Mouse (Mus musculus) activated CD4-positive, CD25-positive, alpha-beta regulatory T cell, adult 4 months (primary cell): ENCODE data around the gene Reps1. TPM values are rescaled to one million over a fixed set of nuclear protein-coding genes. Genes with fewer than 3 reads are reported as not detected.
"Not testable (repeated sequence)": the region's sequence is repeated elsewhere in the genome, so short reads cannot be mapped to it uniquely, and the experiment has no call there.

Source experiments
- ATAC-seq: one replicate; pipeline ENCODE4 v1.8.0; 2017
- polyA plus RNA-seq, 2 experiments: library from polyadenylated mRNA; unstranded; fragments of 100-300 nt; shearing (Covaris generic); gene quantifications; one replicate each; pipeline ENCODE4 v1.2.1; 2017

The Reps1 gene
- polyA plus RNA-seq, 2 experiments from 2014 or later, result 25.2 to 28.1 TPM

DNA sequence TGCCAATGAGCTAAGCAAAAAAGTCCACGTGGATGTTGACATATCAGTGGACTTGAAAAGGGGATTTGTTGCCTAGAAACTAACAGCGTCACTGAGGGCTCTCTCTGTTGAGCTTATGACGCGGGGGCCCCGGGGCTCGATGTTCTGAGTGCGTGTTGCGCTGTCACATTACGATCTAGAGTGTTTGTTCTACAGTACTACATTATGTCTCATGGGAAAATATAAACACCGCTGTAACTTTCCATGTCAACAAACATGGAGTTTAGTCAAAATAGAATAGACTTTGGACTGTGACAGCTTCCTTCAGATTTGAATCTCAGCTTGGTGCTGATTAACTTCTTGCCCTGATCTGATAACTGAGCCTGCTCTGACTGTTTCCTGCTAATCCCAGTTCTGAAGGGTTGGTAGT lies 10.4 kb downstream of the Reps1 start:
- ATAC-seq, result no peak

DNA sequence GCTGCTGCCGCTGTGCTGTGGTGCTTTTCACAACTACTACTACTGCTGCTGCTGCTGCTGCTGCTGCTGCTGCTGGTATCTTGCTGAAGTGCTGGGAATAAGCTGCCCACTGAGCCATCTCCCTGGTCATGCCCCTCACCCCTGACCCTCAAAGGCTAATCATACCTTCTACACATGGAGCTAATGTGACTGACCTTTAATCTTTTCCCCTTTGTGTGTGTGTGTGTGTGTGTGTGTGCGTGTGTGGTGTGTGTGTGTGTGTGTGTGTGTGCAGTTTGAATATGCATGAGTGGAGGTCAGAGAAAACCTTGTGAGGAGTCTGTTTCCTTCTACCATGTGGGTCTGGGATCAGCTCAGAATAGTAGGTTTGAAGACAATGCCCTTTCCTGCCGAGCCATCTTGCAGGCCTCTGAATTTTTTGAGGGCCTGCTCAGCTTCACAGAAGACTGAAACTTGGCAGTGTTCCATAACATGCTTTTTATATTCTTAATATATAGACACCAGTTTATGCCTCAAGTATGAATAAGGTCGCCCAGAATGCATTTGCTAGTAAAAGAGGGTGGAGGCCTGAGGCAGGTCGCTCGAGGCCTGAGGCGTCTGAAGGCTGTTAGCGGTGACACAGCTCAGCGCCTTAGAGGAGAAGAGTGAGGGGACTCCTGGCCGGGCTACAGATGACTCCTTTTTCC lies 12.2 kb downstream of the Reps1 start:
- ATAC-seq, result no peak

DNA sequence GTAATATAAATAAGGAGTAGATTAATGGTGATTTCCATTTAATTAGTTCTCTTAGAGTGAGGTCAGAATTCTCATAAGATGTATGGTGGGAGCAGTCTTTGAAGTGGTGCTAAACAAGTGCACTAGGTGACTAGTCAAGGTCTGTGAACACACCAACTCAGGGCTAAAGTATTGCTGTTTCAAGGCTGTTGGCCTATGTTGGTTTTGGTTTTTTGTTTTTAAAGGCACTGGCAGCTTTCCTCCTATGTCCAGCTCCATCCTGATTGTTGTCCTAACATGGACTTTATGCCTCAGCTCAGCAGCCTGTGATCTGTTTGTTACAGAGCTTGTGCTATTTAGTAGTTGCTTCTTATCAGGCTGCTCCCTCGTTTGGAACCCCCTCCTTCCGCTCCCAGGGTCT lies 13.2 kb downstream of the Reps1 start:
- no peak for ATAC-seq

DNA sequence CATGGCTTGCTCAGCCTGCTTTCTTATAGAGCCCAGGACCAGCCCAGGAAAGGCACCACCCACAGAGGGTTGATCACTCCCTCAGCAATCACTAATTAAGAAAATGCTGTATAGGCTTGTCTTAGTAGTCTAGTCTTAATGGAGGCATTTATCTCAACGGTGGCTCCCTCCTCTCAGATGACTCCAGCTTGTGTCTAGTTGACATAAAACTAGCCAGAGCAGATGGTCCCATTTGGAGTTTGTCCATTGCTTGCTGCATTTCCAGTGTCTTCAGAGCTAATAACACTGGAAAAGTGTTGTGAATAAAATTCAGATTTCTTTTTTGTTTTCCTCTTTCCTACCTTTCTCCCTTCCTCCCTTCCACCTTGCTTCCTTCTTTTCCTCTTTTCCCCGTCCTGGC lies 13.9 kb downstream of the Reps1 start:
- no peak for ATAC-seq

DNA sequence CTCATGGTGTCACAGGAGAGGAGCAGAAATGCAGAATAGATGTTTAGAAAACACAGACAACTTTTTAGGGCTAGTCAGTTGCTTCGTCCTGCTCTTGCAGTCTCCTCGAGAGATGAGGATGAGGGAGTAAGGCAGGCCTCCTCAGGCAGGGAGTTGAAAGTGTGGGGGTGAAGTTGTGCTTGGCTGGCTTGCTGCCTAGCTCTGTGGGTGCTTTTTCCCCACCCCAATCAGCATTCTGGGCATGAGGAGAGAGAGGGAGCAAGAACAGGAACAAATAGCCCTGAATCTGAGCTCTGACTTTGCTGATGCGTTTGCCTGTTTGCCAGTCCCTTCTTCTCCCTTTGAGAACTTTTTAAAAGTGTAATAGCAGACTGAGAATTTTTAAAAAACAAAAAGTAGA lies 14.5 kb downstream of the Reps1 start:
- ATAC-seq, result no peak

DNA sequence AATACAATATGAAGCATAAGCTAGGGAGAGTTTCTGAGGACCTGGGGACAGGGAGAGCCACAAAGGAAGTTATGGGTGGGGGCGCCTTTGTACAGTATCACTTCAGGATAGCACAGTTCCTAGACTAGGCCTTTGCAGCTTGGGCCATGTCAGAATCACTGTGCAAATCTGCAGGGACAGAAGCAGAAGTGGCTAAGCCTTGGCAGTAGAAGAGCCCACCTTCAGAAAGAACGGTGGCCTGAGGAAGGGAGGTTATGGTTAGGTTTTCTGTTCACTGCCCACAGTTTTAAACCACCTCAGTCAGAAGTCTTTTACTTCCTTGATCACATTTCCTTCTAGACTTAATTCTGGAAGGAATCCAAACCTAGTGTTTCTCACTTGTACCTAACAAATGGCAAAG lies 15.0 kb downstream of the Reps1 start:
- ATAC-seq, result no peak

DNA sequence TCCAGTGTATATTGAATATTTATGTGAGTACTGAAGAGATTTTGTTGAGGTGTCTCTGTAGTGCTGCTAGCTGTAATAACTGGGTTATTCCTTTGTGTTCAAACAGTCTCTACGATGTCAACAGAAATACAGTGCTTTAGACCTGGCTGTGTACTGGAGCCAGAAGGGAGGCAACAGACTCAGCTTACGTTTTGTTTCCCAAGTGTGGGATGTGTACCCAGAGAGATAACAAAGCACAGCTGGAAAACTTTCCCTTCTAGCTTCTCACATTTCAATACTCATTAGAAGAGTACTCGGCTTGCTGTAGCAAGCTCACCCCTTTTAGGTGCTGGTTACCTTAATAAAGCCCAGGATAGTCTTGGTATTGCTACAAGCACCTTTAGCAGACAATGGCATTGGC lies 17.2 kb downstream of the Reps1 start:
- ATAC-seq, result no peak

DNA sequence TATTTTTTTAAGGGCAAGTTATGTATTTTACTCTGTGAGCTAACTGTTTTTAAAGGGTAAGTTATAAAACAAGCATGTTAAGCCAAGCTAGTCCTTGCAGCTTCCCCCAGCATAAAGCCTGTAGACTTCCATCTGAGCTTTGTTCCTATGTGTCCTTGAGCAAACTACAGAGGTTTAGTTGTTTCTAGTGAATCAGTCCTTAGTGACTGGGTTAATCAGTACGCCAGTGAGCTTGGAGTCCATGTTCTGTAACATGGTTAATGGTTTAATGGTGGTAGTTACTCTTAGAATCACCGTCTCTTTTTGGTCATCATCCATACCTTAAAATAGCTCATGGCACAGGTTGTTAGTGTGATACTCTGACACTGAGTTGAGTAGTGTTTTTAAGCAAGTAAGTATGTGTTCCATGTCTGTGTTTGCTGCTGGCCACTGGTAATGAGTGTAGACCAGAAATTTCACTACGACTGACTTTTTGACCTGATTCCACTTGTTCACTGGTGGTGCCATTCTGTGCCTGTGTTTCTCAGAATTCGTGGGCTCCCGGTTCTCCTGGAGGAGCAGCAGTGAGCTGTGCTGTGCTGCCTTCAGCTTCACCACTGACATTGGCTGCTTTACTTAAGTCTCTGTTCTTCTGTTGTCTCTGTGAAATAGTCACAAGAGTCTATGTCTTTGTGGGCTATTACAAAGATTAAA lies 18.9 kb downstream of the Reps1 start:
- ATAC-seq, result no peak

DNA sequence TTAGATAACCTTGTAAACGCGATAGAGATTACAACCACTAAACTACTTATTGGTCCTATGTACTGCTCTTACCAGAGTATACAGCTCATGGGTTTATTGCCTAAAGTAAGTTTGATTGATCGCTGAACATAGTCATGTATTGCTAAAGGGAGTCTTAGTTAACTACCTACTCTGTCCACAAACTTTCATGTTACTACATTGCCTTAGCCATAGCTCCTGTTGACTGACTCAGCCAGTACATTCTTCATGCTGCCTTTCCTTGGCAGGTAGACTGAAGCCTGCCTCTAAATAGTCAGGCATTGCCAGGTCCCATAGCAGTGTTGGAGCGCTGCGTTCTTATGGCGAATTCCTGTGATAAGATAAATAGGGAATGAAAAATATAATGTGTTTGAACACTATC lies 20.2 kb downstream of the Reps1 start:
- ATAC-seq, result no peak

DNA sequence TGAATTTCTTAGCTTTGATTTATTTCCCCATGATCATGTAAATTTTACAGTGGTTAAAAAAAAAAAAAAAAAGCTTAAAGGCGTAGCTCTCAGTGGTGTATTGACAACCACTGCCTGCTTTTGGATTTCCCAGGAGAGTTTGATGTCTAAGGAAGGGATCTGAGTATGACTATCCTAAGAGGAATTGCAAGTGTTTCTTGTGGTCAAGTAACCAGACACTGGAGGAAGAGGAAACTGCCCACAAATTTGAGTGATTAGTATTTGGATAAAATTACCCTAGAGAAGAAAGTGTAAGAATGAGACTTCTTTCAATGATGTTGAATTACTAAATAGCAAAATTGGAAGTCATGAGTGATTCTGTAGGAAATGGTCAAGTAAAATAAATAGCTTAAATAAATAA lies 25.9 kb downstream of the Reps1 start:
- ATAC-seq, result no peak

DNA sequence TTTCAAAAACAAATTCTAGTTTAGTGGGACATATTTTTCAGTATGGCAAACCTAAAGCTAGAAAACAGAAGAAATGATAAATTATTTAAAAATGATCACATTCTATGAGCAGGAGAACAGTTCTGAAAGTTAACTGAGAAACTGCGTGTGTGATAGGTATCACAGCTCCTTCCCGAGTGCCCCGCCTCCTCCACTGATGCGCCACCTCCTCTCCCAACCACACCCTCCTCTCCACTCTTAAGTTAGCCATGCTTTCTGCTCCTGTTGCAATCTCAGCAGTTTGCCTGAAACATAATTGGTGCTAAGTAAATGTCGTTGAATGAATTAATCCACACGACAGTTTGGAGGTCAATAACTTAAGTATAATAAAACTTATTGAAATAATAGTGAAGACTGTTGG lies 27.1 kb downstream of the Reps1 start:
- no peak for ATAC-seq

DNA sequence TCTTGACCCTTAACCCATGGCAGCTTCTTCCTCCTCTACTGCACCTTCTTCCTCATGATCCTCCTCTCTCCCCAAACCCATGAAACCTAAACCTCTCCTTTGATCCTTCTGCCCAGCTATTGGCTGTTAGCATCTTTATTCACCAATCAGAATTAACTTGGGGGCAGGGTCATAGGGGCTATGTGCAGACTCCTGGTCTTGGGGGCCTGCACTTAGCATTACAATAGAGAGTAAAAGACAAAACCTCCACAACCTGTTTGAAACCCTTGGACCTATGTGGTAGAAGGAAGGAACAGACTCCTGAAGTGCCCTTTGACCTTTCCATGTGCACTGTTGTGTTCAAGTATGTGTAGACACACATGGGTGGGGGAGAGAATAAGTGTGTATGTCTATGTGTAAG lies 35.0 kb downstream of the Reps1 start:
- no peak for ATAC-seq

DNA sequence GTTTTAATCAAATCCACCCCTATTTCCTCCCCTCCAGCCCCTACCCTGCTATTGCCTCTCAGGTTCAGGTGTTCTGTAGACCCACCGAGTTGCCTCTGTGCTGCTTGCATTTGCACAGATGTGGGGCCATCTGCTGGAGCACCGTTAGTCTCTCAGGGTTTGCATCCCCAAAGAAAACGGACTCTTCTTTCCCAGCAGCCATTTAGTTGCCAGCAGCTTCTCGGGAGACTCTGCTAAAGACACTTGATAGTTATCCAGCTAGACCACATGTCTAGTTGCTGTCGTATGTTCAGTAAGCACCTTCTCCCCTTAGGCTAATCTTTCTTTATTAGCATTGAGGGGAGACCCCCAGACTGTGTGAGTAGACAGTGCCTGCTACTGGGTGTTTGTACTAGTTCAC lies 46.5 kb downstream of the Reps1 start:
- ATAC-seq, result no peak

DNA sequence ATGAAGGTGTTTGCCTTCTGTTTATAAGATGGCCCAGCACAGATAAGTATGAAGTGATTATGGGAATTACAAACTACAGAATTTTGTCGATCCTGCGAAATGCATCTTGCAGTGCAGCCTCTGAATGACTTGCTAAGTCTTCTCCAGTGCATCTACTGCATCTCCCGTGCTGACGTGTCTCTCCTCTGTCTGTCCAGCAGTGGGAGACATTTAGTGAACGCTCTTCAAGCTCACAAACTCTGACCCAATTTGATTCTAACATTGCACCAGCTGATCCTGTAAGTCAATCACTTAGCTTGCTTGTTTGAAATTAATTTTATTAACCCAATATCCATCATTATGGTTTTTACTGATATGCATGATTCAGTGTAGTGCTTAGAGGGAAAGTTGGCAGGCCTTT lies 51.8 kb downstream of the Reps1 start:
- no peak for ATAC-seq

DNA sequence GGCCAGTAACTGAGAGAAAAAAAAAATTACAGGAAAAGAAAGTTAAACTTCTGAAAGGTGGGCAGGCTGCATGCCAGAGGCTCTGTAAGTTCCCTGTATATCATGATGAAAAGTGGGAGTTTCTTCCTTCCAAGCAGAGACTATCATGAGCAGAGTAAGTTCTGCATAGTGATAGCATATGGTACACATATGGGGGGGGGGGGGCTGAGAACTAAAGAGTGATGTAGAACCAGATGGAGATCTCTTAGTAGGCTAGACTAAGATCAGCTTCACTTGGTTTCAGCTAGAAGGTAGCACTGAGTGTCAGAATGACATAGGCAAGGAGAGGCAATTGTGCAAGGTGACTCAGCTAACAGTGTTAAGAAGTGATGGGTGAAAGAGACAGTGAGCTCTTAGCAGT lies 55.3 kb downstream of the Reps1 start:
- no peak for ATAC-seq

DNA sequence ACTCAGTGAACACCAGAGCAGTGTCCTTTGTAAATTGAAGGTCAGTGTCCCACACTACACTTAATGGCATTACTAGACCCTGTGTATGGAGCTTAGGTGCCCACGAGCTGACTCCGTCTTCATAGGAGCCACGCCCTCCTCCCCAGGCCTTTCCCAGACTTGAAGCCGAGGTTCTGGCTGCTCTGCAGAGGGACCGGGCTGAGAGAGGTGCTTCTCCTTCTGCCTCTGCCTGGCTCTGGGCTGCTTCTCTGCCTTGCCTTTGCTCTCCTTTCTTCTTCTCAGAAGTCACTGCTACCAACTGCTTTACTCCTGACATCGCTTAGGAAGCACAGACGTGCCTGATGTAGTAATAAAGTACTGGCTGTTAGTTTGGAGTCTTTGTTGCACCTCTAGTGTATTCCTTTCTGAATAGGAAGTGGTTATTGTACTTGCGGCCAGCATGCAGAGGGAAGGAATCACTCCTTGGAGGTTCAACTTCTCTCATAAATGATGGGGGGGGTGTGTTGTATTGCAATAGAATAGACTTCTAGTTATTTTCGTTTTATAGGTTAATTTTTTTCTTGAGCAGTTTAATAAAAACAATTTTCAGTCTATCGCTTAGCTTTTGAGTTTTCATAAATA lies 57.9 kb downstream of the Reps1 start:
- ATAC-seq, result no peak

DNA sequence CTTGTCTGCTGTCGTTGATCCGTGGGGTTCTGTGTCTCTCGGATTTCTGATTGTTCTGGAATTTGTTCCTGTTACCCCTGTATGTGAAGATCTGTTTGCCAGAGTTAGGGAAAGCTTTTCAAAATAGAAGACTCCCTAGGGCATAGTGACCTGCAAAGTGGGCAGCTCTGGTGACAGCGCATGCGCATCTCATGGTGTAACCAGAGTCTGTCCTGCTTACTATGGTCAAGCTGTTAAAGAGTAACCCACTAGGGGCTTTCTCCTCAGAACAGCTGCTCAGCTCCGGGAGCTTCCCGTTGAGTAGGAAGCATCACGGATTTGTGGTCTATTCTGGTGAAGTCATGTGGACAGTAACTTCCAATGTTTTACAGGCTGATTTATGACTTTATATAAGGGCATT lies 62.7 kb downstream of the Reps1 start:
- ATAC-seq, result no peak

DNA sequence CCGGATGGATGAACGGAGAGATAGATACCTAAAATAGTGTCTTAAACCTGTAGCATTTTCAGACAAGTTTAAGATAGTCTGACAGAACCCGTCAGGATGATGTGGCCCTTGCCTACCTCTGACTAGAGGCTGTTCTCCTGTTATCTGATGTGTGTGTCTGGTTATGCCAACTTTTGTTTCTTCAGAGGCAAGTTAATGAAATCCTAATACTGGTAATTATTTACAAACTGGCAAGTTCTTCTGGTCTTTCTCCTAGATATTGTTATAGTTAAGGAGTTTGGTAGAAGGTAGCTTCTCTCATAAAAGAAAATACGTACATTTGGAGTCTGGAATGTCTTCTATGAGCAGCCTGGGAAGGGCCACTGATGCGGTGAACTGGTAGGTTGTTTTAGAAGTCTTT lies 74.6 kb downstream of the Reps1 start:
- ATAC-seq, result no peak

DNA sequence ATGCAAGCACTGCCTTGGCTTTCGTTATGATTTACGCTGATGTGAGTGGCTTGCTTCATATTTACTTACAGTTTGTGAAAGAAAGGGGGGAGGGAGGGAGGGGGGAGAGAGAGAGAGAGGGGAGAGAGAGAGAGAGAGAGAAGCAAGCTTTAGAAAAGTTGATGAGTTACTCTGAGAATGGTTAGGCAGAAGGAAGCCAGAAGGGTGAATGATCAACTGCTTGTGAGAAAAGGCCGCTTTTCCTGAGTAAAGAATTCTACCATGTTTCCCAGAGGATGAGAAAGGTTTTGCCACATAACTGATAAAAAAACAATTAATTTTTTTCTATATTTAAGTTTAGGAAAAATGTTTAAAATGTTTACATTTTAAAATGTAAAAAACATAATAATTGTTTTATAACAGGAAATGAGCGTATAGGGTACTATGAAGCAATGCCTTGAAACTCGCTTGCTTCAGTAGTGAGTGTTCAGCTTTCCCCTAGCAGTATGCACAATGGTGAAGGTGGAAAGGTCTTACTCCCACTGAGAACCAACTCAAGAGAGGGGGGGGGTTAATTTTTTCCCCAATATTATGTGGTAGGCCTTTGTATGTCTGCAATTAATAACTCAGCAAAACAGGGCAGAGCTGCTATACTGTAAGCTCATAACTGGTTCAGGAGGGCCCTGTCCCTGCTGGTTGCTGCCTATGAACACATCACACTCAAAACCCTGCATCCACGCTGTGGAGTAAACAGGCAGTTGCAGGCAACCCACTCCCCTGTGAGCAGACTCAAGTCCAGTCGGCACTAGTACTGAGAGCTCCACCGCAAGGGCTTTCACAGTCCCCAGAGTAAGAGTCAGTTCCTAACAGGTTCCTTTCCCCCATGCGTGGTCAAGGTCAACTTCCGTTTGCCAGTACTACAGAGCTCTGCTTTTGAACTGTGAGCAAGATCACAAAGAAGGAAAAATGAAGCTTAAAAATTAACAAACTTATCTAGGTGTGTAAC lies 76.3 kb downstream of the Reps1 start:
- ATAC-seq, result no peak

DNA sequence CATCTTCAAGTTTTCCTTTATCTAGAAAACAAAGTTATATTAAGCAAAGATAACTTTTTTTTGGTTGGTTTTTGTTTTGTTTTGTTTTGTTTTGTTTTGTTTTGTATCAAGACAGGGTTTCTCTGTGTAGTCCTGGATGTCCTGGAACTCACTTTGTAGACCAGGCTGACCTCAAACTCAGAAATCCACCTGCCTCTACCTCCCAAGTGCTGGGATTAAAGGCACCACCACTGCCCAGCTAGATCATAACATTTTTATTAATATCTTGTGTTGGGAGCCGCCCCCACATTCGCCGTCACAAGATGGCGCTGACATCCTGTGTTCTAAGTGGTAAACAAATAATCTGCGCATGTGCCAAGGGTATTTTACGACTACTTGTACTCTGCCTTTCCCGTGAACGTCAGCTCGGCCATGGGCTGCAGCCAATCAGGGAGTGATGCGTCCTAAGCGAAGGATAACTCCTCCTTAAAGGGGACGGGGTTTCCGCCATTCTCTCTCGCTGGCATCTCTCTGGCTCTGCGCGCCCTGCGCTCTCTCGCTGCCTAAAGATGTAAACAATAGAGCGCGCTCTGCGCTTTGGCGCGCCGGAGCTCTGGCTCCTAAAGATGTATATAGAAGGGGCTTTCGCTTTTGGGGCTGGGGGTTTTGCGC lies 83.3 kb downstream of the Reps1 start:
- ATAC-seq, result not testable (repeated sequence)

DNA sequence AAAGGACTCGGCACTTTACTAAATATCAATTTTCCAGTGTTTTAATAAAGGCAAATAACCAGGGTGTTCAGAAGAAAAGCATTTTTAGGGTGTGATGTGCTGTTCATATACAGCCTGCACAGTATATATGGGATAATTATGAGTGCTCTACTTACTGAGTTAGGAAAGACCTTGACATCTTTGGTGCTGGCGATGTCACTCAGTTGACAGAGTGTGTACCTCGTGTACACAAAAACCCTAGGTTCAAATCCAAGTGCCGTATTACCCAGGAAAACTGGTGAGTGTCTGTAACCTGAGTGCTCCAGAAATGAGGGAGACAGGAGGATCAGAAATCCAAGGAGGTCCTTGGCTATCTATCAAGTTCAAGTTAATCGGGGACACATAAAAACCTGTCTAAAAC lies 84.0 kb downstream of the Reps1 start:
- no peak for ATAC-seq

DNA sequence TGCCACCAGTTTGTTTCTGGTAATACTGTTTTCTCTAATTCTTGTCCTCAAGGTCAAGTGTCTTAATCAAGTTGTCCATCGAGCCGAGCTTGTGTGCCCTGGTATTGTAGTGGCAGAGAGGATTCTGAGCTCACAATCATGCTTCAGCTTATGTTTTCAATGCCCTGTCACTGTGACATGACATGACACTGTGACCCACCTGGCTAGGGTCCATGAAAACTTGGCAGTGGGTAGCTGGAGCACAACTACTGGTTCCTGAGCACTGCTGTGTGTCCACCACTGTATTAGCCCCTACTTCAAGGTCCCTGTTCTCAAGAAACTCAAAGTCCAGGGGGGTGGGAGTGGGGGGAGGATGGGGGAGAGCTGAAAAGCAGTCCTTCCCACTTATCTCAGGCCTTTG lies 85.7 kb downstream of the Reps1 start:
- ATAC-seq, result no peak

DNA sequence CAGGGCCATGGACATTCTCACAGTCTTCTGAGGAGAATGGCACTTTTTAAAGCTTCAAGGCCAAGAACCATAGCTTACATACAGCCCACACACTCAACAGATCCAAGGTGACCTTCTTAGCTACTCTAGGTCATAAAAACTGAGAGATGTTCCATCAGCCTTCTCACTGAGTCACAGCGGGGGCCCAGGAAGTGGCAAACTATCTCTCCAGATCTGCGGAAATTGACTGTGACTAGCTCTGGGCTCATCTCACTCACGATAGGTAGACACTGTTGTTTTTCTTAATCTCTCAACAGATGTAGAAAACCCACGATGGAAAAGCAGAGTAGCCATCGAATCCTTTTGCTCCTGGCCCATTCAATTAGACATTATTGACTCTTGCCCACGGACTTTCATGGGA lies 86.6 kb downstream of the Reps1 start:
- peak; percentile 99 for ATAC-seq
